Mouse (Mus musculus) left cerebral cortex, postnatal 14 days (tissue): ENCODE data around the gene Ms4a1. TPM values are rescaled to one million over a fixed set of nuclear protein-coding genes. Genes with fewer than 3 reads are reported as not detected.
"Not testable (repeated sequence)": the region's sequence is repeated elsewhere in the genome, so short reads cannot be mapped to it uniquely, and the experiment has no call there.

Source experiments
- DNase-seq, 2 experiments: peaks; one replicate each; pipeline ENCODE4 v3.0.0; 2021 to 2022; ENCODE audit warnings: low spot score in 2 of 2, mixed read lengths in 1 of 2
- intact Hi-C: fragments of 180-260 bp; cut with DNase I; formaldehyde crosslinking; loops from one replicate; pipeline ENCODE4 v1.15.1; 2025
- long read RNA-seq, 2 experiments: library from polyadenylated mRNA; stranded (forward); transcript quantifications; one replicate each; pipeline ENCODE4 v2.0.0; 2021
- total RNA-seq, 2 experiments: library from RNA; stranded (reverse); gene quantifications; 2 replicates each; pipeline ENCODE4 v1.2.3; 2021

Ms4a1 gene
- under 1 TPM in 1 of 2 experiments, not detected in 1; 0.15 TPM for total RNA-seq
- long read RNA-seq, experiment 1: 0 reads
- long read RNA-seq, experiment 2: 0 reads

GRCm38 (mm10) chr19:11266052-11266845, at the start of gene Ms4a1:
Gene Ms4a1, minus strand, starts transcription at chr19:11266241.
- no peak for DNase-seq
- intact Hi-C loops: no loop called here

DNA sequence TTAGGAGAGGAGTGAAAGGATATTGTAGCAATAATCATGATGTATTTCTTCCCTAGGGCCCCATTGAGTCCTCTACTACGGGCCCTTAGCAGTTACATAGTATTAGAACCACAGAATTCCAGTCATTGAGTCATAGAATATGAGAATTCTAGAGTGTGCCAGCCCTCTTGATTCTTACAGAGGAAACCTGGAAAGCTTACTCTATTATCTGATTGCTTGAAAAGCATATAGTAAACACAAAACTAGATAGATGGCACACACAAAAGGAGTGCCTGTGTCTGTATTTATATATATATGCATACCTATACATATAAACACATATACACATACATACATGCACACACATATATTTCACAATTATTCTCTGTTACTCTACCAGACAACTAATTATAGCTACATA, 48.3 kb upstream of the Ms4a1 start, which contains the start of gene Ms4a14:
TSS of gene Ms4a14 (minus strand) at position 101 of the 400 bp plus-strand sequence.
- intact Hi-C loops: no loop called here
- DNase-seq: no peak

GRCm38 (mm10) chr19:11308888-11309287, 42.8 kb upstream of the Ms4a1 start:
- intact Hi-C loops: no loop called here
- no peak for DNase-seq

- DNase-seq, intact Hi-C loops: not testable (repeated sequence)
These were observed 33.5 kb upstream of the Ms4a1 start for GRCm38 (mm10) chr19:11299529-11299928.

DNA sequence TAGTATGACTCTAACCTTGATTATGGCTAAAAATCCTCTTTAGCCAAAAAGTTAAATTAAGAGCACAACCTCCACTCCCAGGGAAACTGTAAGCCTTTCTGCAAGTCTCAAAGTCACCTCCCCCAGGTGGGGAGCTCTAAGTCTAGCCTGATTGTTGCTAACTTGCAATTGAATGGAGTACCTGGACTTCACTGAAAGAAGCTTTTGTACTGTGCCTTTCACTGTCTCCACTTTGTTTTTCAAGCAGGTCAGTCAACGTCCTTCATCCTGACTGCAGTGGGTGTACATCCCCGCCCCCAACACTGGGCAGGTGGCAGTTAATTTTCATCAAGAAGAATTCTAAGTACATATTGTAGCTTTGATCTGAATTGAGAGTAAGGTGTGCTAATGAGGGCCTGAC, 32.9 kb upstream of the Ms4a1 start:
- no peak for DNase-seq
- intact Hi-C loops: no loop called here

DNA sequence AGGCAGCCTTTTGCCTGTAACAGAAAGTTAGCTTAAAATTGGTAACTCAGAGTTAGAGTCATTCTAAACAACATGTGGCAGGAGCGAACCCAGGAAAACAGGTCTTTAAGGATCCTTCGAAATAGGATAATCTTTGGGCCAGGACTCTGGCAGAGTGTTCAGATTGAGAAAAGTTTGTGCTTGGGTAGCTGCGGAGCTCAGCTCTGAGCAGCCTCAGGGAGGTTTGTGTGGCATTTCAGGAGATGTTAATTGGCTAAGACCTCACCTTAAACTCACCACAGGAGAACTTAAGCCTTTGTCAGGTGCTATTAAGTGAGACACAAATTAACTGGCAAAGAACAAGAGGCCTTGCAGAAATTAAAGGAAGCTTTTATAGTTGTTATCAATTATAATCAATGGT, 27.6 kb upstream of the Ms4a1 start:
- intact Hi-C loops, DNase-seq: not testable (repeated sequence)

DNA sequence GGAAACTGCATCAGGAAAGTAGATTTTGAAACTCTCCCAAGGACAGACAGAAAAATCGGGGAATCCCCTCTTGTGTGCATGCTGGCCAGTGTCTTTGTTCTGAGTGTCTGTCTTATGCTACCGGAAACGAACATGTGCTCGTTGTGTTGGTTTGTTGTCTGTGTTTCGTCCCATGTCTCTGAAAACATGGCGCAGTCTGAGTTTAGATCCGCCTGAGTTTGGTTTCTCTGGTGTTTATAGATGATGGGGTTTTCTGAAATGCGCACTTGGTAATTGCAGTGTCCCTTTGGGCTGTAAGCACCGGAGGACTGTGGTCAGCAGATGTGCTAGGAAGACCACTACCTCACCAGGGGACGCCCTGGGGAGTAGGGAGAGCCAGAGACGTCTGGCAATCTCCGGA, 26.9 kb upstream of the Ms4a1 start:
- DNase-seq: no peak
- intact Hi-C loops: no loop called here

- DNase-seq: no peak
- intact Hi-C loops: no loop called here
These were observed 17.7 kb upstream of the Ms4a1 start, which contains the start of gene Ms4a5 for GRCm38 (mm10) chr19:11283773-11284172. Gene Ms4a5, minus strand, starts transcription at chr19:11283873.

GRCm38 (mm10) chr19:11280223-11280622, 14.2 kb upstream of the Ms4a1 start:
- DNase-seq: no peak
- intact Hi-C loops: no loop called here

DNA sequence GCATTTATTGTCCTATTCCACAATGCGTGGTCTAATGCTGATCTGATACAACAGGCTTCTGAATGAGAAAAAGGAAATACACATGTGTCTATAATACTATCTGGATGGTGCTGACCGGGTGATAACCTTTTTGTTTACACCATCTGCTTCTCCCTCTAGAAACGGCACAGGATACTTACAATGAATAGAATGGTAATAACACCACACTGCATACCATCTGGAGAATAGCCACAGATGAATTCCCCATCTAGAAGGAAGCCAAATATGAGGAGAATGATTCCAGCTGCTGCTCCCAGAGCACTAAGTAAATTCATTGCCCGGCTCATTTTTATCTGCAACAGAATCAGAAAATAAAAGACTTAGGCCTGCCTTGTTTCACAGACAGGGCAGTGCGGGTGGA, 10.4 kb upstream of the Ms4a1 start:
- DNase-seq: no peak
- intact Hi-C loops: no loop called here

- no peak for DNase-seq
- intact Hi-C loops: no loop called here
These were observed 915 bp upstream of the Ms4a1 start for GRCm38 (mm10) chr19:11266956-11267355.

DNA sequence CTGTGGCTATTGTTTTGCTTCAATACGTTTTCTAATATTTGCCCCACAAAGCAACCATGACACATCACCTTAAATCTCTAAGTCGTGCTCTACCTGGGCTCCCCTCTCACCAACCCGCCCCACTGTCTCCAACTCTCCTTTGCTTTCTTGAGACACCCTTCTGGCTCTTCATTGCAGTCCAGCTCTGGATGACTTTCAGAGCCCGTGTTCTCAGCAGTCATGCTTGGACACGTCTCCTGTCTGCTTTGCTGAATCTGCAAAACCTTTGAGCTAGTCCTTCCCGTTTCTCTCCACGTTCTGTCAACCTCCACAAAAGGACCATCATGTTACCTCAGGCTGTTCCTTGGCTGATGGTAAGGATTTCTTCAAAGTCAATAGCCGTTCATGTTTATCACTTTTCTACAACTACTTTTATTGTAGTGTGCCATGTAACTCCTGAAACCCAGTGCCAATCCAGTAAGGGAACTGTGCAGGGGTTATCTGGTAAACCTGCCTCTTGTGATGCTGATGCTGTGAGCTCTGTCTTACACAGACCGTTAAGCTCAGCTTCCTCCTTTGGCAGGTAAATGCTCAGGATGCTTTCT, 1.3 kb downstream of the Ms4a1 start:
- intact Hi-C loops: no loop called here
- DNase-seq: no peak

GRCm38 (mm10) chr19:11263549-11263948, 2.5 kb downstream of the Ms4a1 start:
- no peak for DNase-seq
- intact Hi-C loops: no loop called here

DNA sequence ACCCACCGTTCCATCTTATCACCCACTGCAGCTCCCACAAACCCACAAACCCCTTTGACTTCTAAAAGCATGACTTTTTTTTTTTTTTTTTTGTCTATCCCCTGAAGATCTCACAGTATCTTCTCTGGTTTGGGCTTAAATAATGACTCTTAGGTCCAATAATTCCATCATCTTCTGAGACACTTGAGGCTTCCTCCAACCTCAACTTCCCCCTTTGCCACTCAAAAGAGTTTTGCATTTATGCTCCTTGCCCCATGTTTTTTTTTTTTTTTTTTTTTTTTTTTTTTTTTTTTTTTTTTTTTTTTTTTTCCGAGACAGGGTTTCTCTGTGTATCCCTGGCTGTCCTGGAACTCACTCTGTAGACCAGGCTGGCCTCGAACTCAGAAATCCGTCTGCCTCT, 3.1 kb downstream of the Ms4a1 start:
- DNase-seq: not testable (repeated sequence)

DNA sequence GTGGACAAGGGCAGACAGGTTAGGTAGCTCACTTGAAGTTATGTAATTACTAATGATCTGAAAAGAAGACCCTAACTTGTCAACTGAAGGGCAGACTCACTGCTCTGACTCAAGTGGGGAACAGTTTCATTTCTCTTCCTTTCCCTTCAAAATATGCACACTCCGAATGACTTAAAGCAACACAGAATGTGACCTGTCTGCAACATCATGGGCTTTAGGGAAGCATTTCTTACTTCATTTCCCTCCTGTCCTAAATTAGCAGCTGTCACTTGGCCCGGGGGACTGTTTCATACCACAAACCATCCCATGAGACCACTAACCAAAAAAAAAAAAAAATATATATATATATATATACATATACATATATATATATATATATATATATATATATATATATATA, 4.5 kb downstream of the Ms4a1 start:
- no peak for DNase-seq
- intact Hi-C loops: no loop called here

More for the DNA sequence above, 3.1 kb downstream of the Ms4a1 start:
- intact Hi-C loops: not testable (repeated sequence)

- intact Hi-C loops: no loop called here
- no peak for DNase-seq
These were observed 21.8 kb downstream of the Ms4a1 start for GRCm38 (mm10) chr19:11244230-11244629.

GRCm38 (mm10) chr19:11242560-11242959, 23.5 kb downstream of the Ms4a1 start:
- intact Hi-C loops: no loop called here
- no peak for DNase-seq

- intact Hi-C loops: no loop called here
- no peak for DNase-seq
These were observed 30.2 kb downstream of the Ms4a1 start for GRCm38 (mm10) chr19:11235820-11236219.

DNA sequence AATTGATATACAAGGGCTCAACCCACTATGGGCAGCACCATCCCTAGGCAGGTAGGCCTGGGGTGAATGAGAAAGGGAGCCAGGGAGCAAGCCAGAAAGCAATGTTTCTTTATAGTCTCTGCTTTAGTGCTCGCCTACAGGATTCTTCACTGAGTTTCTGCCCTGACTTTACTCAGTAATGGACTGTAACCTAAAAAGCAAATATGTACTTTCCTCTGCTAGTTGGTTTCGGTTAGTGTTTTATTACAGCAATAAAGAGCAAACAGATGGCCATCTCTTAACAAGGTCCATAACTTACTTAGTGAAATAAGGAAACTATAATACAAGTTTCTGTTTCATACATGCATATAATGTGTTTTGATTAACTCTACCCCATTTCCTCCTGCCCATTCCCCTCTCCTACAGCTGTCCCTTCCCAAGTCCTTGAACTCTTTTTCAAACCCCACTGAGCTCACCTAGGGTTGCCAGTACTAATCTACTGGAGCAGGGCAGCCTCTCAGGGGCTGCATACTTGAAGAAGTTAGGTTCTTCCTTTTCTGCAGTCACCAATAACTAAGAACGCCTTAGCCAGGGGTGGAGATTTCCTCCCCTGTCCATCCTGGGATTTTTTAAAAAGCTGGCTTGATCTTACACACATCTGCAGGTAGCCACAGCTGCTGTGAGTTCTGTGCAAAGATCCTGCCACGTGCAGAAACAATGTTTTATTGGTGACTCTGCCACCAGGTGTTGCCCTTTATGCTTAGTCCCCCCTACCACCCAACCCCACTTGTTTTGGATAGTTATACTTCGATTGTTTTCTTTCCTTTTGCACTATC, 30.9 kb downstream of the Ms4a1 start:
- intact Hi-C loops: no loop called here
- DNase-seq: no peak

DNA sequence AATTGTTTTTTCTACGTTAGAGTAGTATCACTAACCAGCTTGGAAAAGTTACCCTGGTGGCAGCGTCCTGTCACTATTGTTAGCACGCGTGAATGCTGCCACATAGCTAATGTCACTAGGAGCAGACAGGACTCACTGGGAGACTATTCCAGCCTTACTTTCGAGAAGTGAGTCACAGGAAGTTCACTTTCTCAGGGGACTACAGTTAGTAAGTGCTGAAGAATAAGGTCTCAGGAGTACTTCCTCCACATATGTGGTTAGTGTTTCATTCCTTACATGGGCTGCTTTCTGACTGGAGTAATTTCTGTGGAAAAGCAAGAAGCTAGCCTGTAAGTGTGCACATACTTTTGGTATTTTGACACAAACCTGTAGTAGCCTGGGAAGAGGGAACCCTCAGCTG, 31.8 kb downstream of the Ms4a1 start:
- DNase-seq: no peak
- intact Hi-C loops: no loop called here
